Mouse (Mus musculus) myocyte (in vitro differentiated cells): Measurements from ENCODE around the gene Sycn. TPM values are rescaled to one million over a fixed set of nuclear protein-coding genes. Genes with fewer than 3 reads are reported as not detected.
"Not testable (repeated sequence)": the region's sequence is repeated elsewhere in the genome, so short reads cannot be mapped to it uniquely, and the experiment has no call there.

Experiments
- H3K27me3 ChIP-seq: one replicate; pipeline ENCODE4 v1.6.1; 2011; ENCODE audit not compliant: control insufficient read depth, insufficient read depth, insufficient read length
- H3K36me3 ChIP-seq: one replicate; pipeline ENCODE4 v1.6.1; 2011; ENCODE audit not compliant: control insufficient read depth, insufficient read depth
- H3K4me2 ChIP-seq: one replicate; pipeline ENCODE4 v1.6.1; 2011; ENCODE audit warnings: low read depth, control low read depth
- H3K4me3 ChIP-seq: one replicate; pipeline ENCODE4 v1.5.1; 2011; ENCODE audit warnings: mild to moderate bottlenecking, control low read depth, moderate library complexity
- H3K79me2 ChIP-seq: one replicate; pipeline ENCODE4 v1.6.1; 2011; ENCODE audit not compliant: control insufficient read depth, insufficient read depth
- H3ac ChIP-seq: one replicate; pipeline ENCODE4 v1.6.1; 2011; ENCODE audit not compliant: control insufficient read depth, insufficient read length
- CEBPB ChIP-seq: IDR thresholded peaks from 2 replicates; pipeline ENCODE4 v1.6.1; 2011; ENCODE audit warnings: mild to moderate bottlenecking, moderate library complexity; ENCODE audit not compliant: poor library complexity, insufficient read depth, severe bottlenecking
- E2F4 ChIP-seq: IDR thresholded peaks from one replicate; pipeline ENCODE4 v1.6.1; 2011; ENCODE audit warnings: mild to moderate bottlenecking, control low read depth, moderate library complexity; ENCODE audit not compliant: insufficient read depth
- MAX ChIP-seq: IDR thresholded peaks from one replicate; pipeline ENCODE4 v1.6.1; 2011; ENCODE audit warnings: low read depth, mild to moderate bottlenecking, control low read depth
- MYOD1 ChIP-seq, 3 experiments: IDR thresholded peaks; one replicate each; pipeline ENCODE4 v1.6.1; 2011; ENCODE audit warnings: control low read depth in 2 of 3, low read depth in 2 of 3, mild to moderate bottlenecking in 2 of 3, moderate library complexity in 1 of 3; ENCODE audit not compliant: insufficient read length in 2 of 3, control insufficient read depth in 1 of 3
- MYOG ChIP-seq, 3 experiments: IDR thresholded peaks; one replicate each; pipeline ENCODE4 v1.6.1; 2011; ENCODE audit warnings: control low read depth in 2 of 3, low read depth in 2 of 3, mild to moderate bottlenecking in 2 of 3; ENCODE audit not compliant: insufficient read length in 2 of 3, control insufficient read depth in 1 of 3, insufficient read depth in 1 of 3
- POLR2A ChIP-seq: IDR thresholded peaks from one replicate; pipeline ENCODE4 v1.6.1; 2011; ENCODE audit warnings: low read depth, mild to moderate bottlenecking, control low read depth, moderate library complexity; ENCODE audit not compliant: insufficient read length
- POLR2AphosphoS2 ChIP-seq: IDR thresholded peaks from one replicate; pipeline ENCODE4 v1.6.1; 2011; ENCODE audit warnings: low read depth, control low read depth; ENCODE audit not compliant: insufficient read length
- REST ChIP-seq: IDR thresholded peaks from one replicate; pipeline ENCODE4 v1.6.1; 2011; ENCODE audit warnings: mild to moderate bottlenecking, control low read depth, moderate library complexity; ENCODE audit not compliant: insufficient read depth, insufficient read length
- SRF ChIP-seq: IDR thresholded peaks from one replicate; pipeline ENCODE4 v1.6.1; 2011; ENCODE audit warnings: low read depth; ENCODE audit not compliant: control insufficient read depth, insufficient read length
- TCF12 ChIP-seq: IDR thresholded peaks from one replicate; pipeline ENCODE4 v1.6.1; 2011; ENCODE audit warnings: mild to moderate bottlenecking, control low read depth; ENCODE audit not compliant: poor library complexity, insufficient read depth, severe bottlenecking
- TCF3 ChIP-seq: IDR thresholded peaks from one replicate; pipeline ENCODE4 v1.6.1; 2011; ENCODE audit warnings: low read depth, control low read depth; ENCODE audit not compliant: insufficient read length
- USF1 ChIP-seq: IDR thresholded peaks from one replicate; pipeline ENCODE4 v1.6.1; 2011; ENCODE audit warnings: low read depth, mild to moderate bottlenecking, control low read depth, moderate library complexity
- polyA plus RNA-seq: library from polyadenylated mRNA; unstranded; fragments of >200 nt; fragmentation: generic; extraction: Trizol; gene quantifications from one replicate; pipeline ENCODE4 v1.2.1, GENCODE M21; 2012; ENCODE audit warnings: missing spikeins

Sycn gene
- polyA plus RNA-seq, 1 experiment = not detected

DNA sequence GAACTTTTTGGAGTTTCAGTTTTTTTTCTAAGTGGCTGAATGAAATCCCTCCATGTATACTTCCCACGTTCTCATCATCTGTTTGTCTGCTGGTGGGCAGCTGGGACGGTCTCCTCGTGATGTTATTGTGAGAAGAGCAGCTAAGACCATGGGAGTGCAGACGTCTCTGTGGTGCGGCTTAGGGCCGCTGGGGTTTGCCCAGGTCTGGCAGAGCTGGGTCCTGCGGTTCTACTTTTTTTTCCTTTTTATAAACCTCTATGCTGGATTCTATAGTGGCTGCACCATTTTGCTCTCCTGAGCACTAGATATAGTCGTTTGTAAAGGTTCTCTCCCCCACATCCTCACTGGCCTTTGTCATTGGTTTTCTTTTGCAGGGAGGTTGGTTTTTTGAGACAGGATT lies 29.2 kb upstream of the Sycn start:
- Histone ChIP-seq H3K36me3 (no peaks in the 10 kb centered on the region), H3K79me2 (no peaks in the 10 kb centered on the region), H3K4me3 (no peak overlapping the region), H3K4me2 (no peak overlapping the region), H3ac (no peak overlapping the region), H3K27me3 (peaks cover 21% of the 10 kb centered on the region)
- TF ChIP-seq MAX (no peak), POLR2A (no peak)

DNA sequence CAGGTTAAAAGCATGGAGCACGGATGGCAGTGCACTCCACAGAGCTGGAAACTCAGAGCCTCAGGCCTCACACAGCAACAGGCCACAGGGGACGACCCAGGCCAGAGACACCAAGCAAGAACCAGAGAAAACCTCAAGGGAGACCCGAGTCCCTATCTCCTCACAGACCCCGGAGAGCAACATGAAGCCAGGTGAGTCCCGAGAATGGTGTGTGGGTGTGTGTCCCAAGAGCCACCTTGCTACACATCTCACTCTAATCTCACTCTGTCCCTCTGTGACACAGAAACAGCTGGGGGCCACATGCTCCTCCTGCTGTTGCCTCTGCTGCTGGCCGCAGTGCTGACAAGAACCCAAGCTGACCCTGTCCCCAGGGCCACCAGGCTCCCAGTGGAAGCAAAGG lies 18.1 kb upstream of the Sycn start, which contains the start of gene Ifnl3:
Gene Ifnl3 (plus strand): TSS at position 301 of the 400 bp plus-strand sequence.
- not testable (repeated sequence) for H3K36me3 ChIP-seq, H3K4me3 ChIP-seq, H3K4me2 ChIP-seq, H3ac ChIP-seq, H3K79me2 ChIP-seq
- H3K27me3 ChIP-seq = peaks cover 20% of the 10 kb centered on the region

DNA sequence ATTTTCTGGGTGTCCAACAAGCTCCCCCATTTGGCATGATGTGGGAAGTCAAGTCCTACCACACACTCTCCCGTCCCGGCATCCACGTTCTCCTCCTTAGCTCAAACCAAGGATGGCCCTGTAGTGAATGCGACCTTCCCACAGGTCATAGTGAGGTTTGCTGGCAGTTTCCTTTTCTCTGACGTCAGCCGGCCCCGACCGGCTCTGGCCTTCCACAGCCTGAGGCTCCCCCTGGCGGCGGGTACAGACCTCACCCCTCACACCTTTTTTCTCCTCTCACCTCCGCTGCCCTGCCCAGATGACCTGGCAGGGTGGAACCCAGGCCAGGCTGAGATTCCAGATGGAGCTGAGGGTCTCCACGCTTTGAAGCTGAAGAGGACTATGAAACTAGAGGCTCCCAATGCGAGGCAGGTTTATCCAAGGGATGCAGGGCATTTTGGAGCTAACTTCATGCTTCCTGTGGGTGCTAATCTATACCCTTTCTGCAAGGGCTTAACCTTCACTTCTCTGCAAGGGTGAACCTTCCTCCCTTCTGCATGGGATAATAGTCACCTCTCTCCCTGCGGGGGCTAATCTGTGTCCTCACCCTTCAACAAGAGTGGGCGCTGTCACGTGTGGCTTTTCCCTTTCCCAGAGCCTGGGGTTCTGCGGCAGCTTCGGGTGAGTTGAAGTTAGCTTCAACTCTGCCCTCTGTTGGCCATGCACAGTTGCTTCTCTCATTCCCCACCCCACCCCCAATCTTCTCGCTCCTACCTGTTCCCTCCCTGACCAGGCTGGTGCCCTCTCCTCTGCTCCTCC lies 12.6 kb upstream of the Sycn start:
- H3K36me3 ChIP-seq = no peaks in the 10 kb centered on the region
- no peak overlapping the region for H3K4me2 ChIP-seq
- no peak for TF ChIP-seq TCF3
- no peak for TF ChIP-seq E2F4
- no peak for TF ChIP-seq MYOG (IDR thresholded peaks at IDR 0.05; ENCODE audit: control insufficient read depth in 1 of 3, insufficient read depth in 1 of 3, insufficient read length in 2 of 3, low read depth in 2 of 3)
- TF ChIP-seq MAX = no peak
- TF ChIP-seq POLR2AphosphoS2 = no peak
- no peak for TF ChIP-seq SRF
- TF ChIP-seq REST = no peak
- no peak for TF ChIP-seq TCF12
- TF ChIP-seq MYOD1 (IDR thresholded peaks at IDR 0.05; ENCODE audit: control insufficient read depth in 1 of 3, insufficient read length in 2 of 3, low read depth in 2 of 3) = no peak
- TF ChIP-seq POLR2A = no peak
- TF ChIP-seq CEBPB = no peak
- no peak for TF ChIP-seq USF1
- no peaks in the 10 kb centered on the region for H3K79me2 ChIP-seq
- H3K27me3 ChIP-seq = peaks cover 19% of the 10 kb centered on the region
- no peak overlapping the region for H3ac ChIP-seq
- no peak overlapping the region for H3K4me3 ChIP-seq

DNA sequence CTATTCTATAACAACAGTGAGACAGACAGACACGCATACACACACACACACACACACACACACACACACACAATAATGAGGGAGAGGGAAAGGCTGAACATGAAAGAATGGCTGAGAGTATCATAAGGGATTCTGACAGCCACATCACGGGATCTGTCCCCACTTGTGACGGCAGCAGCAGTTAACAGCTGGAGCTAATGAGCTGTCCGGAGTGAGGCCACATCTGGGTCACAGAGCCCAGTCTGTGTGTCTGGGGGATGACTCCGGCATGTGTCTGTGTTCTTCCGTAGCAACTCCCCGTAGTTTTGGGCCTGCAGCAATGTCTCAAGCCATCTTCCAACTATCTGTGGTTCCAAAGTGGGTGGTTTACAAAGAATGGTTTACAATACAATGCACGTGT lies 8.7 kb upstream of the Sycn start:
- peaks cover 22% of the 10 kb centered on the region for H3K27me3 ChIP-seq
- TF ChIP-seq CEBPB (no peak), E2F4 (no peak)
- H3K36me3 ChIP-seq = no peaks in the 10 kb centered on the region
- no peak overlapping the region for H3K4me2 ChIP-seq
- no peaks in the 10 kb centered on the region for H3K79me2 ChIP-seq
- H3K4me3 ChIP-seq = no peak overlapping the region
- H3ac ChIP-seq = no peak overlapping the region

DNA sequence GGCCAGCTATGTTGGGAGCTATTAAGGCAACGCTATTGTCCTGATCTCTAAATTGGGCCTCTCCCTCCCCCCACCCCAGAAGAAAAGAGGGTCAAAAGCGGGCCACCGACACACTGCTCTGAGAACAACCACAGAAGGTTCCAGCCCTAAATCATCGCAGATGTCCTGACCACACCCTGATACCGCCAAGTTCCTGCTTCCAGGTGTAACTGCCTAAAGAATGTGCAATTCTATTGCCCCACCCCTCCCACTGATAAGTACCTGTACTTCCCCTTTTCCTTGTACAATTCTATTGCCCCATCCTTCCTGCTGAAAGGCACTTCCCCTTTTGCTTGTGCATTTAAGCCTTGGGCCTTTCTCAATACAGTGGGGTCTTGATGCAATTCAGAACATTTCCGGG lies 1.8 kb upstream of the Sycn start:
- not testable (repeated sequence) for H3K4me3 ChIP-seq, H3K79me2 ChIP-seq, H3K4me2 ChIP-seq, H3ac ChIP-seq, H3K27me3 ChIP-seq, H3K36me3 ChIP-seq

DNA sequence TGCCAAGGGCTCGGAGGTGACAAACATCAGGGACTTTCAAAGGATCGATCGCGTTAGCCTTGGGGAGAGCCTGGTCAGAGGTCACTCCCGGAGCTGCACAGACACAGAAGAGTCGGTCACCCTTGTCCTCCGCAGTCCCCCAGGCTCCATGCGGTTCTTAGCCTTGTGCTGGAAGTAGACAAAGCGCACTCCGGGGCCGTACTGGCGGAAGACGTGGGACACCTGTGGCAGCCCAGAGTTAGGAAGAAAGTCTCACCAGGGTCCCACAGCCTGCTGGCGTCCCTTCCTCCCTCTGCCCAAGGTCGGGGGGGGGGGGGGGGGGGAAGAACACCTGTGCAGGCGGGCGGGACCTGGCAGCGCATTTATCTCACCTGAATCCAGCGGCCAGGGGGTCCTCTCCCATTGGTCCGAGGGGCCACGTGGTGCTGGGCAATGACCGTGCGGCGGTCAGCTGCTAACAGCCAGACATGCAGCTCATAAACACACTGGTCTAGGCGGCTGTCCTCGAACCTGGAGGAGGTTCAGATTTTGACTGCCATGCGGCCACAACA lies 3.4 kb downstream of the Sycn start:
- Histone ChIP-seq H3K27me3 (peaks cover 38% of the 10 kb centered on the region), H3K4me3 (no peak overlapping the region), H3K4me2 (no peak overlapping the region), H3K79me2 (no peaks in the 10 kb centered on the region), H3ac (no peak overlapping the region), H3K36me3 (no peaks in the 10 kb centered on the region)
- TF ChIP-seq CEBPB (no peak), SRF (no peak), USF1 (no peak), TCF3 (no peak), MAX (no peak), E2F4 (no peak), MYOG (IDR thresholded peaks at IDR 0.05; ENCODE audit: control insufficient read depth in 1 of 3, insufficient read depth in 1 of 3, insufficient read length in 2 of 3, low read depth in 2 of 3) (no peak), REST (no peak), TCF12 (no peak), MYOD1 (IDR thresholded peaks at IDR 0.05; ENCODE audit: control insufficient read depth in 1 of 3, insufficient read length in 2 of 3, low read depth in 2 of 3) (no peak), POLR2AphosphoS2 (no peak), POLR2A (no peak)
